Comparison of ENCODE assay signal across 29 mouse cellular contexts in genomic region chr12:80788188-80788587, GRCm38 (mm10). TPM values are rescaled to one million over a fixed set of nuclear protein-coding genes. Genes with fewer than 3 reads are reported as not detected.
A peak's percentile ranks its signal among the peaks of the same experiment; 100 is the strongest.
DNase-seq lines count a peak whose midpoint lies in the region; ATAC-seq and TF ChIP-seq lines count a peak whose summit lies in the region.
"Had no signal": no experiment of that assay in that cellular context is flagged by ENCODE, and none has a peak within 500 bp of the region (broad histone marks: within the 10 kb centered on the region; RNA-seq: fewer than 3 reads in every experiment).

No protein-coding gene starts in this region.

- TF ChIP-seq POLR2A in small intestine, adult 2 months (IDR thresholded peaks at IDR 0.05; ENCODE audit: low read depth, low read length) = no peak

- H3K9ac ChIP-seq in heart, embryonic 14.5 days (ENCODE audit: low read length) = peak overlapping the region; percentile 11; the same call in 1 of the 2 replicates
- 0 out of 2 replicates have a peak overlapping the region, but pooled peaks have one; percentile 7 for H3K9ac ChIP-seq in liver, embryonic 13.5 days
- no peak overlapping the region for H3K9ac ChIP-seq in liver, embryonic 14.5 days (replicated peaks)
- H3K9ac ChIP-seq: embryonic facial prominence, embryonic 15.5 days; forebrain, embryonic 12.5 days; forebrain, postnatal 0 days; heart, embryonic 12.5 days; kidney, embryonic 15.5 days; limb, embryonic 12.5 days; stomach, embryonic 15.5 days had no signal

- no peaks in the 10 kb centered on the region for H3K27me3 ChIP-seq in heart, embryonic 14.5 days (ENCODE audit: control insufficient read depth, insufficient read depth, low read length)
- no peaks in the 10 kb centered on the region for H3K27me3 ChIP-seq in liver, embryonic 13.5 days
- no peaks in the 10 kb centered on the region for H3K27me3 ChIP-seq in liver, embryonic 14.5 days (ENCODE audit: control insufficient read depth, insufficient read depth, low read length)
- H3K27me3 ChIP-seq in small intestine, adult 2 months (ENCODE audit: control insufficient read depth, insufficient read depth, low read length) = no peaks in the 10 kb centered on the region
- H3K27me3 ChIP-seq: embryonic facial prominence, embryonic 15.5 days; forebrain, embryonic 12.5 days; heart, embryonic 12.5 days; stomach, embryonic 15.5 days had no signal

- H3K4me1 ChIP-seq in heart, embryonic 14.5 days (ENCODE audit: control insufficient read depth in 2 of 2, insufficient read depth in 2 of 2, low read length in 2 of 2) = peaks cover 9 to 30% of the 10 kb centered on the region in 2 experiments
- H3K4me1 ChIP-seq in liver, embryonic 13.5 days (replicated peaks) = peaks cover 76% of the 10 kb centered on the region
- H3K4me1 ChIP-seq in liver, embryonic 14.5 days (replicated peaks; ENCODE audit: control insufficient read depth in 2 of 2, insufficient read depth in 2 of 2, low read length in 1 of 2) = peaks cover 50 to 54% of the 10 kb centered on the region in 2 experiments
- peaks cover 17% of the 10 kb centered on the region for H3K4me1 ChIP-seq in small intestine, adult 2 months (ENCODE audit: control insufficient read depth, insufficient read depth, insufficient read length, low read length)

- no peak overlapping the region for H3K4me3 ChIP-seq in heart, embryonic 14.5 days (ENCODE audit: control insufficient read depth in 1 of 2, insufficient read depth in 1 of 2, low read depth in 1 of 2, low read length in 2 of 2)
- H3K4me3 ChIP-seq in liver, embryonic 13.5 days (replicated peaks) = no peak overlapping the region
- H3K4me3 ChIP-seq in liver, embryonic 14.5 days (ENCODE audit: insufficient read depth in 1 of 2, low read depth in 2 of 2, low read length in 2 of 2) = no peak overlapping the region
- H3K4me3 ChIP-seq in small intestine, adult 2 months (ENCODE audit: low read depth, low read length) = no peak overlapping the region
- H3K4me3 ChIP-seq: embryonic facial prominence, embryonic 10.5 days; embryonic facial prominence, embryonic 15.5 days; forebrain, embryonic 12.5 days; heart, embryonic 12.5 days; hindbrain, embryonic 10.5 days; kidney, embryonic 15.5 days; layer of hippocampus, adult 2 months; left cerebral cortex, adult 2 months; limb, embryonic 12.5 days; stomach, embryonic 15.5 days had no signal

- TF ChIP-seq EP300 in liver, embryonic 14.5 days (IDR thresholded peaks at IDR 0.05; ENCODE audit: low read depth) = no peak

- H3K36me3 ChIP-seq in heart, embryonic 14.5 days (ENCODE audit: control insufficient read depth, insufficient read depth, low read length) = 0 out of 2 replicates have a peak, but pooled peaks cover 4% of the 10 kb centered on the region
- peaks cover 5% of the 10 kb centered on the region; the same call in 1 of the 2 replicates for H3K36me3 ChIP-seq in liver, embryonic 13.5 days
- H3K36me3 ChIP-seq in liver, embryonic 14.5 days (replicated peaks; ENCODE audit: control insufficient read depth, insufficient read depth, low read depth) = peaks cover 2% of the 10 kb centered on the region
- H3K36me3 ChIP-seq in small intestine, adult 2 months (ENCODE audit: control insufficient read depth, insufficient read depth, low read length) = no peaks in the 10 kb centered on the region
- H3K36me3 ChIP-seq: embryonic facial prominence, embryonic 15.5 days; forebrain, embryonic 12.5 days; heart, embryonic 12.5 days; hindbrain, embryonic 10.5 days; kidney, embryonic 15.5 days; limb, embryonic 12.5 days; stomach, embryonic 15.5 days had no signal

- TF ChIP-seq CTCF in liver, embryonic 14.5 days (IDR thresholded peaks at IDR 0.05; ENCODE audit: low read depth) = no peak
- TF ChIP-seq CTCF in small intestine, adult 2 months (IDR thresholded peaks at IDR 0.05; ENCODE audit: extremely low read depth, insufficient read length, insufficient replicate concordance, low read depth, low read length) = no peak

- 88% methylated on average over 3 of the region's 3 CpGs for WGBS in heart, embryonic 14.5 days
- WGBS in liver, embryonic 13.5 days (ENCODE audit: insufficient replicate concordance) = 77% methylated on average over 3 of the region's 3 CpGs
- WGBS in liver, embryonic 14.5 days (ENCODE audit: insufficient replicate concordance) = 78% methylated on average over 3 of the region's 3 CpGs
- 49% methylated on average over 3 of the region's 3 CpGs for WGBS in small intestine, adult 2 months

- no peaks in the 10 kb centered on the region for H3K9me3 ChIP-seq in heart, embryonic 14.5 days (ENCODE audit: control insufficient read depth, low read length)
- H3K9me3 ChIP-seq in liver, embryonic 13.5 days (replicated peaks) = no peaks in the 10 kb centered on the region
- no peaks in the 10 kb centered on the region for H3K9me3 ChIP-seq in liver, embryonic 14.5 days (ENCODE audit: control insufficient read depth, low read length)
- H3K9me3 ChIP-seq: embryonic facial prominence, embryonic 10.5 days; embryonic facial prominence, embryonic 15.5 days; forebrain, embryonic 12.5 days; heart, embryonic 12.5 days; hindbrain, embryonic 10.5 days; kidney, embryonic 15.5 days; limb, embryonic 12.5 days; stomach, embryonic 15.5 days had no signal

- no peak for DNase-seq in heart, adult 18-20 months
- no peak for DNase-seq in liver, embryonic 13.5 days
- no peak for DNase-seq in liver
- DNase-seq in liver, embryonic 14.5 days (ENCODE audit: low read depth in 3 of 3, low spot score in 3 of 3) = no peak
- no peak for DNase-seq in right cerebral cortex, postnatal 10 days (ENCODE audit: low spot score in 2 of 2)
- DNase-seq in thymus, postnatal 4 days = no peak
- DNase-seq: adrenal gland, adult 8-10 months; B cell, adult 2 months; forebrain, postnatal 0 days; heart, postnatal 14 days; lung, adult 18-20 months; midbrain, embryonic 14.5 days had no signal

- no peak for ATAC-seq in heart, embryonic 14.5 days (ENCODE audit: insufficient number of reproducible peaks, insufficient read depth, low FRiP score, low read depth)
- ATAC-seq in liver, embryonic 13.5 days (ENCODE audit: low read depth) = no peak
- no peak for ATAC-seq in liver, embryonic 14.5 days (ENCODE audit: insufficient read depth)
- ATAC-seq: forebrain, postnatal 0 days; hindbrain, postnatal 0 days had no signal

- no peak overlapping the region for H3K27ac ChIP-seq in heart, embryonic 14.5 days (replicated peaks in 1 of 2; ENCODE audit: control insufficient read depth in 1 of 2, insufficient read depth in 1 of 2, low read depth in 2 of 2, low read length in 2 of 2)
- H3K27ac ChIP-seq in liver, embryonic 13.5 days = peak overlapping the region; percentile 34; the same call in 1 of the 2 replicates
- H3K27ac ChIP-seq in liver, embryonic 14.5 days = no peak overlapping the region
- peak overlapping the region; percentile 50 for H3K27ac ChIP-seq in small intestine, adult 2 months (ENCODE audit: insufficient read depth, low read depth, low read length)
- H3K27ac ChIP-seq: embryonic facial prominence, embryonic 10.5 days; embryonic facial prominence, embryonic 15.5 days; forebrain, embryonic 12.5 days; hindbrain, embryonic 10.5 days; hindbrain, postnatal 0 days; kidney, embryonic 15.5 days; layer of hippocampus, adult 2 months; left cerebral cortex, adult 2 months; limb, embryonic 12.5 days; macrophage; stomach, embryonic 15.5 days had no signal

- peak overlapping the region; percentile 12; the same call in 1 of the 2 replicates for H3K4me2 ChIP-seq in heart, embryonic 14.5 days (ENCODE audit: low read length)
- no peak overlapping the region for H3K4me2 ChIP-seq in liver, embryonic 13.5 days
- peak overlapping the region; percentile 9; the same call in 1 of the 2 replicates for H3K4me2 ChIP-seq in liver, embryonic 14.5 days (ENCODE audit: low read depth)
- H3K4me2 ChIP-seq: embryonic facial prominence, embryonic 15.5 days; forebrain, embryonic 12.5 days; heart, embryonic 12.5 days; kidney, embryonic 15.5 days; limb, embryonic 12.5 days had no signal

RNA-seq across cellular contexts. Expression of gene Susd6, which starts 2.1 kb away (rescaled TPM):
- 22.3 and 22.5 TPM in 2 replicates for polyA plus RNA-seq in heart, embryonic 14.5 days (2014; fragmentation: Nextera tagmentation; extraction: Ambion mirVana)
- total RNA-seq in heart, adult 18-20 months (2021) = 10 to 100 TPM; 68.3 to 71.9 TPM
- polyA plus RNA-seq in liver, embryonic 13.5 days (2015; fragmentation: Nextera tagmentation; extraction: Ambion mirVana) = 9.4 and 11.6 TPM in 2 replicates
- 11.0 and 11.1 TPM in 2 replicates for polyA plus RNA-seq in liver, embryonic 14.5 days (2012; rRNA removed)
- polyA plus RNA-seq in liver, embryonic 14.5 days (2014; fragmentation: Nextera tagmentation; extraction: Ambion mirVana) = 11.6 and 13.9 TPM in 2 replicates
- 29.4 and 54.9 TPM in 2 replicates for polyA plus RNA-seq in small intestine, adult 2 months (2012; rRNA removed)

RNA-seq across cellular contexts. Expression of gene Ccdc177, which starts 27.7 kb away (rescaled TPM):
- not detected in 2 replicates for polyA plus RNA-seq in heart, embryonic 14.5 days (2014; fragmentation: Nextera tagmentation; extraction: Ambion mirVana)
- under 1 TPM in 1 of 2 experiments, not detected in 1; 0.05 TPM for total RNA-seq in heart, adult 18-20 months (2021)
- not detected in 2 replicates for polyA plus RNA-seq in liver, embryonic 13.5 days (2015; fragmentation: Nextera tagmentation; extraction: Ambion mirVana)
- polyA plus RNA-seq in liver, embryonic 14.5 days (2012; rRNA removed) = 0.01 TPM in 1 of 2 replicates, not detected in the other
- not detected in 2 replicates for polyA plus RNA-seq in liver, embryonic 14.5 days (2014; fragmentation: Nextera tagmentation; extraction: Ambion mirVana)
- 0.03 and 0.10 TPM in 2 replicates for polyA plus RNA-seq in small intestine, adult 2 months (2012; rRNA removed)
- total RNA-seq: gastrocnemius, adult 8-10 months; megakaryocyte-erythroid progenitor cell, adult 5-6 weeks; neutrophil, adult 5-6 weeks had no signal
- polyA plus RNA-seq: macrophage had no signal

Comparison
In these comparisons a context has a peak if more than half of its experiments do, and no peak if none do; other contexts are left out.
1. H3K27ac ChIP-seq: peak in liver, embryonic 13.5 days (single experiment) and small intestine, adult 2 months (single experiment); none in heart, embryonic 14.5 days (0 of 2) and liver, embryonic 14.5 days (single experiment).